Mouse (Mus musculus) limb, embryonic 10.5 days (tissue): ENCODE results near the gene Camta1. TPM values are rescaled to one million over a fixed set of nuclear protein-coding genes. Genes with fewer than 3 reads are reported as not detected.
A peak's percentile ranks its signal among the peaks of the same experiment; 100 is the strongest.

ENCODE experiments used
- DNase-seq: peaks from one replicate; pipeline ENCODE4 v3.0.0-alpha.2; 2017; ENCODE audit warnings: low spot score
- H3K27ac ChIP-seq: fragments of 300-500 bp; sonication (generic); 2 replicates; pipeline ENCODE4 v1.5.1; 2016; ENCODE audit warnings: mild to moderate bottlenecking
- H3K27me3 ChIP-seq: fragments of 300-500 bp; sonication (generic); 2 replicates; pipeline ENCODE4 v1.6.1; 2016; ENCODE audit warnings: low read depth, mild to moderate bottlenecking; ENCODE audit not compliant: poor library complexity, severe bottlenecking
- H3K36me3 ChIP-seq: fragments of 300-500 bp; sonication (generic); 2 replicates; pipeline ENCODE4 v1.6.1; 2016; ENCODE audit warnings: mild to moderate bottlenecking, moderate library complexity
- H3K4me1 ChIP-seq: fragments of 300-500 bp; sonication (generic); 2 replicates; pipeline ENCODE4 v1.6.1; 2016
- H3K4me3 ChIP-seq: fragments of 300-500 bp; sonication (generic); 2 replicates; pipeline ENCODE4 v1.5.1; 2016; ENCODE audit warnings: mild to moderate bottlenecking, moderate library complexity
- H3K9me3 ChIP-seq: fragments of 300-500 bp; sonication (generic); replicated peaks from 2 replicates; pipeline ENCODE4 v1.6.1; 2016; ENCODE audit warnings: mild to moderate bottlenecking
- WGBS: fragments of 180-500 bp; shearing (Covaris S2); methylation state at CpG from one replicate; pipeline ENCODE4 v1.1.7; 2016; 5-methylcytosine and 5-hydroxymethylcytosine counted together
- polyA plus RNA-seq: library from polyadenylated mRNA; unstranded; fragments of >200 nt; fragmentation: Nextera tagmentation; extraction: Ambion mirVana; gene quantifications from 2 replicates; pipeline ENCODE4 v1.2.1, GENCODE M21; 2016

Camta1 gene
- polyA plus RNA-seq, 1 experiment from 2014 or later = 102 TPM

- no peaks in the 10 kb centered on the region for H3K27me3 ChIP-seq
- 82% methylated on average over 4 of the region's 4 CpGs for WGBS
- H3K36me3 ChIP-seq = peaks cover 2% of the 10 kb centered on the region; the same call in 1 of the 2 replicates
- no peak overlapping the region for H3K27ac ChIP-seq
- no peaks in the 10 kb centered on the region for H3K9me3 ChIP-seq
- DNase-seq = no peak
- no peaks in the 10 kb centered on the region for H3K4me1 ChIP-seq
- H3K4me3 ChIP-seq = no peak overlapping the region
These were observed 792.9 kb downstream of the Camta1 start for GRCm38 (mm10) chr4:151068751-151069150.

- WGBS = 96% methylated on average over 4 of the region's 4 CpGs
- Histone ChIP-seq H3K27me3 (no peaks in the 10 kb centered on the region), H3K4me1 (peaks cover 10% of the 10 kb centered on the region), H3K4me3 (no peak overlapping the region), H3K27ac (no peak overlapping the region), H3K36me3 (peaks cover 17% of the 10 kb centered on the region), H3K9me3 (no peaks in the 10 kb centered on the region)
- DNase-seq = no peak
These were observed 802.1 kb downstream of the Camta1 start for GRCm38 (mm10) chr4:151059566-151059965.

GRCm38 (mm10) chr4:151058634-151059033 is 803.0 kb downstream of the Camta1 start:
- Histone ChIP-seq H3K9me3 (no peaks in the 10 kb centered on the region), H3K27me3 (no peaks in the 10 kb centered on the region), H3K27ac (no peak overlapping the region), H3K4me3 (peak overlapping the region; percentile 96), H3K4me1 (peaks cover 10% of the 10 kb centered on the region), H3K36me3 (peaks cover 26% of the 10 kb centered on the region)
- DNase-seq = no peak
- 83% methylated on average over 4 of the region's 4 CpGs for WGBS

GRCm38 (mm10) chr4:151057347-151058321 is 804.0 kb downstream of the Camta1 start, which contains the start of gene Vamp3:
Vamp3 (minus strand) TSS chr4:151057963.
- Histone ChIP-seq H3K4me3 (peak within 1 kb of the TSS; percentile 96), H3K36me3 (peaks cover 31% of the 10 kb centered on the region), H3K9me3 (no peaks in the 10 kb centered on the region), H3K27ac (peak within 1 kb of the TSS; percentile 95), H3K27me3 (no peaks in the 10 kb centered on the region), H3K4me1 (peaks cover 10% of the 10 kb centered on the region)
- DNase-seq = peak; percentile 100
- under 1% methylated on average over 114 of the region's 114 CpGs for WGBS

DNA sequence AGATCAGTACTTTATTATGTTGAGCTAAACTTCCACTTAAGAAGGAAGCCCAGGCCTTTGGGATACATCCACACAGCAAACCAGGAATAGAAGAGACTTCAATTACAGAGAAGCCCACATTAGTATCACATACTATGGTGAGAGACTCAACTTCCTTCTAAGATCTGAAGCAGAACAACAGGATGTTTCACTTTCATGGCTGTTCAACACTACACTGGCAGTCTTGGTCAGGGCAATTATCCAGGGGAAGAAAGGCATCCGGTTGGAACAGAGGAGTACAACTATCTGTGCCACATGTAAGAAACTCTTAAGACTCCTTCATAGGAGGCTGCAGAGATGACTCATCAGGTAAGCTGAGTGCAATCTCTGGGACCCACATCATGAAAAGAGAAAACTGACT is 810.5 kb downstream of the Camta1 start:
- no peak overlapping the region for H3K27ac ChIP-seq
- H3K4me1 ChIP-seq = no peaks in the 10 kb centered on the region
- 96% methylated on average over 1 of the region's 1 CpGs for WGBS
- DNase-seq = no peak
- no peak overlapping the region for H3K4me3 ChIP-seq
- H3K36me3 ChIP-seq = peaks cover 79% of the 10 kb centered on the region
- H3K27me3 ChIP-seq = no peaks in the 10 kb centered on the region
- no peaks in the 10 kb centered on the region for H3K9me3 ChIP-seq

- WGBS = 88% methylated on average over 3 of the region's 3 CpGs
- Histone ChIP-seq H3K4me1 (peaks cover 23% of the 10 kb centered on the region), H3K4me3 (no peak overlapping the region), H3K27me3 (peaks cover 7% of the 10 kb centered on the region; the same call in 1 of the 2 replicates), H3K27ac (no peak overlapping the region), H3K36me3 (peaks cover 48% of the 10 kb centered on the region), H3K9me3 (no peaks in the 10 kb centered on the region)
- no peak for DNase-seq
These were observed 815.2 kb downstream of the Camta1 start for GRCm38 (mm10) chr4:151046524-151046923.

- Histone ChIP-seq H3K4me1 (peaks cover 23% of the 10 kb centered on the region), H3K36me3 (peaks cover 35% of the 10 kb centered on the region), H3K27me3 (peaks cover 7% of the 10 kb centered on the region; the same call in 1 of the 2 replicates), H3K27ac (peak overlapping the region; percentile 89), H3K4me3 (peak overlapping the region; percentile 75), H3K9me3 (no peaks in the 10 kb centered on the region)
- WGBS = 5% methylated on average over 21 of the region's 21 CpGs
- no peak for DNase-seq
These were observed 816.6 kb downstream of the Camta1 start for GRCm38 (mm10) chr4:151044944-151045570.

- Histone ChIP-seq H3K4me3 (peak within 1 kb of the TSS; percentile 75), H3K27me3 (peaks cover 7% of the 10 kb centered on the region; the same call in 1 of the 2 replicates), H3K36me3 (peaks cover 27% of the 10 kb centered on the region), H3K4me1 (peaks cover 23% of the 10 kb centered on the region), H3K27ac (peak within 1 kb of the TSS; percentile 89), H3K9me3 (no peaks in the 10 kb centered on the region)
- WGBS = under 1% methylated on average over 79 of the region's 79 CpGs
- DNase-seq = peak; percentile 98
These were observed 817.4 kb downstream of the Camta1 start, which contains the start of gene Per3 for GRCm38 (mm10) chr4:151044037-151044943. Per3 (minus strand) TSS chr4:151044665.

DNA sequence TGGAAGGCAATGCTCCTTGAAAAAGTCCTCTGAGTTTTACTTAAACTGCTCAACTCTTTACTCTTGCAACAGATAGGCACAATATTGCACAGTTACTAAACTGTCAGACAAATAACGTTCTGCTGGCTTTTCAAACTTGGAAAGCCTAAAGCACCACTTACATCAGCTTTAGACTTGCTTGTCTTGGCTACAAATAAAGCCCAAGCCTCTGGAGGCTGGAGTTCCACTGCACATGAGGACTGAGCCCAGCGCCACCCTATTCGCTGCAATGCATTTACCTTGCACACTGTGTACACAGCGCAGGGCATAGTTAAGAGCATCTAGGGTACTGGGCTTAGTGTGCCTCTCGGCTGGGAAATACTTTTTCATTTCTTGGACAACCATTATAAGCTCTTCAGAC is 818.4 kb downstream of the Camta1 start:
- Histone ChIP-seq H3K27ac (no peak overlapping the region), H3K9me3 (no peaks in the 10 kb centered on the region), H3K36me3 (peaks cover 17% of the 10 kb centered on the region), H3K4me1 (peaks cover 23% of the 10 kb centered on the region), H3K4me3 (peak overlapping the region; percentile 75), H3K27me3 (peaks cover 7% of the 10 kb centered on the region; the same call in 1 of the 2 replicates)
- WGBS = 60% methylated on average over 5 of the region's 5 CpGs
- DNase-seq = no peak

DNA sequence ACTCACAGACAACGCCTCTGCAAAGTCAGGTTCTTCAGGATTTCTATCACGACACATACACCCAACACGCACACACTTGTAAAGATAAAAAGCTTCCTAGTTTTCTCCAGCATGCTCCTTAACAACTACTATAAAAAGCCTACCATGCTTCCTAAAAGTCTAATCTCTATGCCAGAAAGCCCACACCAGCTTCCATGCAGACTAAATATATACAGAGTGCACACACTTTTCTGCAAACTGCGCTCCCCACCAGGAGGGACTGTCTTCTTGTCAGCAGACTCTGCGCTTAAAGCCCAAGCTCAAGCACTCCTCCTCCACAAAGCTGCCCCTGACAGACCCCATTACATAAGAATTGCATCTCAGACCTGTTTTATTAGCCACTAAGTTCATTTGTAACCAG is 820.2 kb downstream of the Camta1 start:
- 0 out of 2 replicates have a peak, but pooled peaks cover under 1% of the 10 kb centered on the region for H3K36me3 ChIP-seq
- 90% methylated on average over 5 of the region's 5 CpGs for WGBS
- H3K4me3 ChIP-seq = no peak overlapping the region
- DNase-seq = no peak
- H3K4me1 ChIP-seq = peaks cover 23% of the 10 kb centered on the region
- no peaks in the 10 kb centered on the region for H3K9me3 ChIP-seq
- peaks cover 7% of the 10 kb centered on the region; the same call in 1 of the 2 replicates for H3K27me3 ChIP-seq
- no peak overlapping the region for H3K27ac ChIP-seq

DNA sequence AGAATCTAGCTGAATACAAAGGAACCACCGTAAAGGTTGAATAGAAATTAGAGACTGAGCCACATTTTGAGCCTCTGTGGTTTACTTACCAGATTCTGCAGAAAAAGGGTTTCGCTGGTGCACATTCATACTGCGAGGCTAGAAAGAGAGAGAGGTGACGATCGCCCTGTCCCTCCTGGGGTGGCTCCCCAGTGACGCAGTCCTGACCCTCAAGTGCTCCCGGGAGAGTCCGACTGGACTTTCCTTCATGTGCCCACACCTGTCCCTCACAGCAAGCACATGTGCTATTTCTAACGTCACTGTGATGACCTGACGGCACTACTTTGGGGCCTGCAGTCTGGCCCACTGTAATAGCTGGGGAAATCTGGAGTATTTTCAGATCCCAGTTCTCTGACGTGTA is 823.9 kb downstream of the Camta1 start:
- WGBS = 91% methylated on average over 11 of the region's 11 CpGs

DNA sequence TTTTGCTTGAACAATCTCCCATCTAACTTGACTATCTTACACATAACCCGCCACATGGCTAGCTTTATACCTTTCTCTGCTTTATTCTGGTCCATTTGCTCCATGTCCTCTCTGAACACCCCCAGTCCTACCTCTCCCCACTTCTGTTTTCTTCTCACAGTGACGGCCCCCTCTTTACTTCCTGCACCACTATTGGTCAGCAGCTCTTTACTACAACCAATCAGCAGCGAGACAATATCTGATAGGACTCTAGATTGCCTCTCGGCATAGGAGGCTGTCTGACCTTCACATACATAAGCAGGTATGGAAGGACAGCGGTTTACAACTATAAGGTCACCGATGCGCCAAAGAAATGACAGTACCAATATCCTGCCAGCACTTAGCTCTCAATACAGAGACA is 825.2 kb downstream of the Camta1 start:
- no peak overlapping the region for H3K27ac ChIP-seq
- no peaks in the 10 kb centered on the region for H3K9me3 ChIP-seq
- no peaks in the 10 kb centered on the region for H3K4me1 ChIP-seq
- H3K36me3 ChIP-seq = no peaks in the 10 kb centered on the region
- no peaks in the 10 kb centered on the region for H3K27me3 ChIP-seq
- 88% methylated on average over 7 of the region's 7 CpGs for WGBS
- no peak for DNase-seq
- no peak overlapping the region for H3K4me3 ChIP-seq

More for the DNA sequence above, 823.9 kb downstream of the Camta1 start:
- no peaks in the 10 kb centered on the region for H3K36me3 ChIP-seq
- no peak overlapping the region for H3K27ac ChIP-seq
- DNase-seq = no peak
- H3K4me1 ChIP-seq = no peaks in the 10 kb centered on the region
- no peak overlapping the region for H3K4me3 ChIP-seq
- no peaks in the 10 kb centered on the region for H3K9me3 ChIP-seq
- H3K27me3 ChIP-seq = no peaks in the 10 kb centered on the region
